Comparison of ENCODE assay signal across 7 mouse cellular contexts in genomic region chr6:83325525-83326393, GRCm38 (mm10). TPM values are rescaled to one million over a fixed set of nuclear protein-coding genes. Genes with fewer than 3 reads are reported as not detected.
DNase-seq lines count a peak whose midpoint lies in the region; ATAC-seq lines count a peak whose summit lies in the region.

Gene Mthfd2 (minus strand): TSS chr6:83325908.
Gene Mob1a (plus strand): TSS chr6:83326016.

- DNase-seq in adrenal gland, postnatal 25 days, result peak; percentile 93
- DNase-seq in heart, adult 11 months, result peak; percentile 100
- peak; percentile 98 for DNase-seq in kidney, adult 18-20 months
- DNase-seq in limb, embryonic 11.5 days (ENCODE audit: low spot score), result peak; percentile 94
- DNase-seq in midbrain, embryonic 14.5 days, result peak; percentile 96
- DNase-seq in spleen, adult 18-20 months, result peak; percentile 91 to 93

- H3K36me3 ChIP-seq in embryonic facial prominence, embryonic 12.5 days, result peaks cover 7% of the 10 kb centered on the region
- peaks cover 5% of the 10 kb centered on the region; the same call in 1 of the 2 replicates for H3K36me3 ChIP-seq in limb, embryonic 11.5 days (ENCODE audit: control insufficient read depth, insufficient read depth, low read length)
- H3K36me3 ChIP-seq in midbrain, embryonic 14.5 days (ENCODE audit: control insufficient read depth, insufficient read depth, low read length), result peaks cover 18% of the 10 kb centered on the region

- ATAC-seq in embryonic facial prominence, embryonic 12.5 days (ENCODE audit: insufficient number of reproducible peaks, insufficient read depth, low FRiP score, low TSS enrichment), result peak; percentile 96
- peak; percentile 96 for ATAC-seq in limb, embryonic 11.5 days (ENCODE audit: insufficient number of reproducible peaks, low FRiP score, low TSS enrichment, low read depth)
- ATAC-seq in midbrain, embryonic 14.5 days (ENCODE audit: low FRiP score, low TSS enrichment), result peak; percentile 99

- no peaks in the 10 kb centered on the region for H3K9me3 ChIP-seq in embryonic facial prominence, embryonic 12.5 days
- H3K9me3 ChIP-seq in limb, embryonic 11.5 days (ENCODE audit: control insufficient read depth, low read length), result no peaks in the 10 kb centered on the region
- no peaks in the 10 kb centered on the region for H3K9me3 ChIP-seq in midbrain, embryonic 14.5 days (ENCODE audit: control insufficient read depth, low read length)

- peak within 1 kb of the TSS; percentile 91 for H3K4me3 ChIP-seq in embryonic facial prominence, embryonic 12.5 days
- peak within 1 kb of the TSS; percentile 85 for H3K4me3 ChIP-seq in limb, embryonic 11.5 days (ENCODE audit: low read depth, low read length)
- H3K4me3 ChIP-seq in midbrain, embryonic 14.5 days (replicated peaks; ENCODE audit: low read depth, low read length), result peak within 1 kb of the TSS; percentile 89

- H3K4me2 ChIP-seq in embryonic facial prominence, embryonic 12.5 days (replicated peaks), result peak within 1 kb of the TSS; percentile 65
- H3K4me2 ChIP-seq in limb, embryonic 11.5 days (ENCODE audit: low read depth, severe bottlenecking), result peak within 1 kb of the TSS; percentile 59
- H3K4me2 ChIP-seq in midbrain, embryonic 14.5 days (ENCODE audit: low read length), result peak within 1 kb of the TSS; percentile 85

- H3K9ac ChIP-seq in embryonic facial prominence, embryonic 12.5 days, result peak within 1 kb of the TSS; percentile 95
- H3K9ac ChIP-seq in limb, embryonic 11.5 days (ENCODE audit: low read length), result peak within 1 kb of the TSS; percentile 93
- peak within 1 kb of the TSS; percentile 97 for H3K9ac ChIP-seq in midbrain, embryonic 14.5 days (replicated peaks; ENCODE audit: low read length)

- H3K27ac ChIP-seq in embryonic facial prominence, embryonic 12.5 days, result peak within 1 kb of the TSS; percentile 90
- H3K27ac ChIP-seq in limb, embryonic 11.5 days (replicated peaks; ENCODE audit: low read depth, low read length), result peak within 1 kb of the TSS; percentile 83
- peak within 1 kb of the TSS; percentile 89 for H3K27ac ChIP-seq in midbrain, embryonic 14.5 days (replicated peaks; ENCODE audit: low read depth, low read length)

- H3K27me3 ChIP-seq in embryonic facial prominence, embryonic 12.5 days, result no peaks in the 10 kb centered on the region
- no peaks in the 10 kb centered on the region for H3K27me3 ChIP-seq in limb, embryonic 11.5 days (ENCODE audit: control insufficient read depth, insufficient read depth, low read length)
- H3K27me3 ChIP-seq in midbrain, embryonic 14.5 days (ENCODE audit: control insufficient read depth, insufficient read depth, low read length), result no peaks in the 10 kb centered on the region

- peaks cover 14% of the 10 kb centered on the region for H3K4me1 ChIP-seq in embryonic facial prominence, embryonic 12.5 days
- peaks cover 6% of the 10 kb centered on the region for H3K4me1 ChIP-seq in limb, embryonic 11.5 days (ENCODE audit: control insufficient read depth, insufficient read depth, low read length)
- peaks cover 15% of the 10 kb centered on the region for H3K4me1 ChIP-seq in midbrain, embryonic 14.5 days (ENCODE audit: control insufficient read depth, insufficient read depth, low read length)

- 1% methylated on average over 63 of the region's 65 CpGs for WGBS in embryonic facial prominence, embryonic 12.5 days
- WGBS in limb, embryonic 11.5 days, result under 1% methylated on average over 65 of the region's 65 CpGs
- 2% methylated on average over 65 of the region's 65 CpGs for WGBS in midbrain, embryonic 14.5 days

RNA-seq across cellular contexts. Expression of gene Mthfd2, which starts in this region (rescaled TPM):
- total RNA-seq in adrenal gland, postnatal 25 days (2021), result 29.2 and 47.6 TPM in 2 replicates
- 36.4 and 39.7 TPM in 2 replicates for polyA plus RNA-seq in embryonic facial prominence, embryonic 12.5 days (2016; fragmentation: Nextera tagmentation; extraction: Ambion mirVana)
- 59.7 and 59.9 TPM in 2 replicates for polyA plus RNA-seq in limb, embryonic 11.5 days (2014; fragmentation: Nextera tagmentation; extraction: Ambion mirVana)
- polyA plus RNA-seq in midbrain, embryonic 14.5 days (2014; fragmentation: Nextera tagmentation; extraction: Ambion mirVana), result 27.0 and 31.3 TPM in 2 replicates

RNA-seq across cellular contexts. Expression of gene Mob1a, which starts in this region (rescaled TPM):
- 81.3 and 81.9 TPM in 2 replicates for total RNA-seq in adrenal gland, postnatal 25 days (2021)
- polyA plus RNA-seq in embryonic facial prominence, embryonic 12.5 days (2016; fragmentation: Nextera tagmentation; extraction: Ambion mirVana), result 62.8 and 71.0 TPM in 2 replicates
- 69.7 and 78.6 TPM in 2 replicates for polyA plus RNA-seq in limb, embryonic 11.5 days (2014; fragmentation: Nextera tagmentation; extraction: Ambion mirVana)
- polyA plus RNA-seq in midbrain, embryonic 14.5 days (2014; fragmentation: Nextera tagmentation; extraction: Ambion mirVana), result 14.7 and 32.5 TPM in 2 replicates

Comparison
In these comparisons a context has a peak if more than half of its experiments do, and no peak if none do; other contexts are left out.
1. Peak in every context shown above with its lines: DNase-seq, ATAC-seq, H3K4me3 ChIP-seq and H3K27ac ChIP-seq.